Comparison of ENCODE assay signal across 20 mouse cellular contexts in the genomic region with DNA sequence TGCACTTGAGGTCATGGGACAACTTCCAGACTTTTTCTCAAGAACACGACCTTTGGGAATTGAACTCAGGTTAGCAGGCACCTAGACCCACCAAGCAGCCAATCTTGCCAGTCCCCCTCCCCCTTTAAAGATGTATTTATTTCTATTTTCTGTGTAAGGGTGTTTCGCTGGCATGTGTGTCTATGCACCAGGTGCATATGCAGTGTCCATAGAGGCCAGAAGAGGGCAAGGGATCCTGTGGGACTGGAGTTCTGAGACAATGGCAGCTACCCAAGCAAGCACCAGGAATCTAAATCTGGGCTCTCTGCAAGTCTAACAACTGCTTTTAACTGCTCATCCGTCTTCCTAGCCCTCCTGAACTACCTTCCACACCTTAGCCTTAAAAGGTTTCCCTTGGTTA. TPM values are rescaled to one million over a fixed set of nuclear protein-coding genes. Genes with fewer than 3 reads are reported as not detected.
DNase-seq lines count a peak whose midpoint lies in the region; ATAC-seq lines count a peak whose summit lies in the region.
"Had no signal": no experiment of that assay in that cellular context is flagged by ENCODE, and none has a peak within 500 bp of the region (broad histone marks: within the 10 kb centered on the region; RNA-seq: fewer than 3 reads in every experiment).

No protein-coding gene starts in this region.

- H3K36me3 ChIP-seq in liver, embryonic 12.5 days = no peaks in the 10 kb centered on the region
- H3K36me3 ChIP-seq in splenic B cell, adult 2 months (ENCODE audit: control insufficient read depth, insufficient read depth, low read length, poor library complexity, severe bottlenecking) = peaks cover 5% of the 10 kb centered on the region; the same call in 1 of the 2 replicates
- no peaks in the 10 kb centered on the region for H3K36me3 ChIP-seq in hindbrain, embryonic 12.5 days
- H3K36me3 ChIP-seq: forebrain, embryonic 12.5 days; hindbrain, embryonic 13.5 days; neural tube, embryonic 15.5 days; stomach, embryonic 15.5 days had no signal

- H3K4me3 ChIP-seq in liver, embryonic 12.5 days = no peak overlapping the region
- no peak overlapping the region for H3K4me3 ChIP-seq in hindbrain, embryonic 12.5 days
- H3K4me3 ChIP-seq: forebrain, embryonic 12.5 days; hindbrain, embryonic 13.5 days; myocyte; neural tube, embryonic 15.5 days; stomach, embryonic 15.5 days had no signal

- H3K9ac ChIP-seq in liver, embryonic 12.5 days = no peak overlapping the region
- H3K9ac ChIP-seq in hindbrain, embryonic 12.5 days = no peak overlapping the region
- H3K9ac ChIP-seq: forebrain, embryonic 12.5 days; hindbrain, embryonic 13.5 days; neural tube, embryonic 15.5 days; stomach, embryonic 15.5 days had no signal

- no peaks in the 10 kb centered on the region for H3K9me3 ChIP-seq in liver, embryonic 12.5 days (replicated peaks)
- H3K9me3 ChIP-seq in hindbrain, embryonic 12.5 days (replicated peaks) = no peaks in the 10 kb centered on the region
- H3K9me3 ChIP-seq: forebrain, embryonic 12.5 days; hindbrain, embryonic 13.5 days; megakaryocyte, embryonic 14.5 days; neural tube, embryonic 15.5 days; stomach, embryonic 15.5 days had no signal

- WGBS in liver, embryonic 12.5 days (ENCODE audit: insufficient replicate concordance) = 55% methylated on average over 3 of the region's 3 CpGs
- 72% methylated on average over 3 of the region's 3 CpGs for WGBS in hindbrain, embryonic 12.5 days

- H3K27me3 ChIP-seq in liver, embryonic 12.5 days (replicated peaks) = peaks cover 77% of the 10 kb centered on the region
- no peaks in the 10 kb centered on the region for H3K27me3 ChIP-seq in splenic B cell, adult 2 months (ENCODE audit: control insufficient read depth, insufficient read depth, low read length, poor library complexity, severe bottlenecking)
- peaks cover 34% of the 10 kb centered on the region for H3K27me3 ChIP-seq in hindbrain, embryonic 12.5 days

- no peak for ATAC-seq in liver, embryonic 12.5 days
- ATAC-seq in frontal cortex, adult (ENCODE audit: low TSS enrichment) = no peak
- no peak for ATAC-seq in hindbrain, embryonic 12.5 days (ENCODE audit: low FRiP score)

- H3K4me1 ChIP-seq in liver, embryonic 12.5 days = peaks cover 56% of the 10 kb centered on the region
- H3K4me1 ChIP-seq in hindbrain, embryonic 12.5 days = peaks cover 23% of the 10 kb centered on the region

- H3K27ac ChIP-seq in liver, embryonic 12.5 days = 0 out of 2 replicates have a peak overlapping the region, but pooled peaks have one; percentile 28
- no peak overlapping the region for H3K27ac ChIP-seq in hindbrain, embryonic 12.5 days
- H3K27ac ChIP-seq: forebrain, embryonic 12.5 days; hindbrain, embryonic 13.5 days; neural tube, embryonic 15.5 days; stomach, embryonic 15.5 days had no signal

- DNase-seq in liver (no peak), adipocyte (ENCODE audit: low spot score) (peak; percentile 18)
- DNase-seq in Muller cell, postnatal 12 days (ENCODE audit: inconsistent ontology term) = peak; percentile 78
- peak; percentile 75 for DNase-seq in splenic B cell, adult 2 months (ENCODE audit: low read depth, low spot score)
- DNase-seq: adrenal gland, adult 2 months; cerebellum, adult 9-11 months; gastrocnemius, postnatal 36 days; lung, postnatal 14 days; midbrain, embryonic 14.5 days; right cerebral cortex, postnatal 14 days; thymus, adult 2 months had no signal

- peak overlapping the region; percentile 49; the same call in 1 of the 2 replicates for H3K4me2 ChIP-seq in liver, embryonic 12.5 days
- no peak overlapping the region for H3K4me2 ChIP-seq in hindbrain, embryonic 12.5 days (replicated peaks)
- H3K4me2 ChIP-seq: forebrain, embryonic 12.5 days; hindbrain, embryonic 13.5 days; neural tube, embryonic 15.5 days; stomach, embryonic 15.5 days had no signal

RNA-seq across cellular contexts. Expression of a gene that starts 4.1 kb away (rescaled TPM):
- polyA plus RNA-seq in liver, embryonic 12.5 days (2016; fragmentation: Nextera tagmentation; extraction: Ambion mirVana) = 1.4 and 1.5 TPM in 2 replicates
- polyA plus RNA-seq in hindbrain, embryonic 12.5 days (2016; fragmentation: Nextera tagmentation; extraction: Ambion mirVana) = 2.4 and 2.7 TPM in 2 replicates
